Mouse (Mus musculus): ENCODE results near the gene BC067074. TPM values are rescaled to one million over a fixed set of nuclear protein-coding genes. Genes with fewer than 3 reads are reported as not detected.
A peak's percentile ranks its signal among the peaks of the same experiment; 100 is the strongest.

Gene BC067074
- polyA plus RNA-seq, 1 experiment from 2014 or later, result 8.3 TPM

- no peak overlapping the region for H3K4me3 ChIP-seq
- no peak overlapping the region for H3K27ac ChIP-seq
- no peaks in the 10 kb centered on the region for H3K27me3 ChIP-seq
- no peaks in the 10 kb centered on the region for H3K4me1 ChIP-seq
- WGBS, result 88% methylated on average over 8 of the region's 8 CpGs
- H3K36me3 ChIP-seq, result no peaks in the 10 kb centered on the region
- no peak overlapping the region for H3K9ac ChIP-seq
- H3K4me2 ChIP-seq (replicated peaks), result no peak overlapping the region
- H3K9me3 ChIP-seq, result no peaks in the 10 kb centered on the region
- ATAC-seq (ENCODE audit: insufficient number of reproducible peaks, insufficient read depth, low FRiP score, low TSS enrichment), result no peak
Measured at GRCm38 (mm10) chr13:113271189-113271588, 21.8 kb upstream of the BC067074 start.

GRCm38 (mm10) chr13:113287141-113287540 is 5.8 kb upstream of the BC067074 start:
- Histone ChIP-seq H3K36me3 (no peaks in the 10 kb centered on the region), H3K27me3 (0 out of 2 replicates have a peak, but pooled peaks cover 6% of the 10 kb centered on the region), H3K4me1 (no peaks in the 10 kb centered on the region), H3K4me2 (replicated peaks) (no peak overlapping the region), H3K9ac (no peak overlapping the region), H3K4me3 (no peak overlapping the region), H3K27ac (no peak overlapping the region), H3K9me3 (no peaks in the 10 kb centered on the region)
- 84% methylated on average over 7 of the region's 7 CpGs for WGBS
- ATAC-seq (ENCODE audit: insufficient number of reproducible peaks, insufficient read depth, low FRiP score, low TSS enrichment), result no peak

- no peaks in the 10 kb centered on the region for H3K36me3 ChIP-seq
- ATAC-seq (ENCODE audit: insufficient number of reproducible peaks, insufficient read depth, low FRiP score, low TSS enrichment), result no peak
- no peak overlapping the region for H3K4me2 ChIP-seq (replicated peaks)
- H3K9me3 ChIP-seq, result no peaks in the 10 kb centered on the region
- H3K4me3 ChIP-seq, result no peak overlapping the region
- WGBS, result 80% methylated on average over 7 of the region's 7 CpGs
- H3K4me1 ChIP-seq, result no peaks in the 10 kb centered on the region
- H3K27me3 ChIP-seq, result 0 out of 2 replicates have a peak, but pooled peaks cover 6% of the 10 kb centered on the region
- no peak overlapping the region for H3K9ac ChIP-seq
- H3K27ac ChIP-seq, result no peak overlapping the region
Measured at GRCm38 (mm10) chr13:113288210-113289197, 4.5 kb upstream of the BC067074 start.

- H3K9me3 ChIP-seq, result no peaks in the 10 kb centered on the region
- no peaks in the 10 kb centered on the region for H3K36me3 ChIP-seq
- no peak overlapping the region for H3K9ac ChIP-seq
- ATAC-seq (ENCODE audit: insufficient number of reproducible peaks, insufficient read depth, low FRiP score, low TSS enrichment), result no peak
- no peak overlapping the region for H3K4me3 ChIP-seq
- H3K4me1 ChIP-seq, result 0 out of 2 replicates have a peak, but pooled peaks cover 4% of the 10 kb centered on the region
- H3K27ac ChIP-seq, result no peak overlapping the region
- WGBS, result 74% methylated on average over 4 of the region's 4 CpGs
- H3K27me3 ChIP-seq, result 0 out of 2 replicates have a peak, but pooled peaks cover 6% of the 10 kb centered on the region
- H3K4me2 ChIP-seq (replicated peaks), result no peak overlapping the region
Measured at GRCm38 (mm10) chr13:113289760-113290159, 3.2 kb upstream of the BC067074 start.

GRCm38 (mm10) chr13:113292001-113292400 is 958 bp upstream of the BC067074 start:
- Histone ChIP-seq H3K9me3 (no peaks in the 10 kb centered on the region), H3K27me3 (0 out of 2 replicates have a peak, but pooled peaks cover 6% of the 10 kb centered on the region), H3K4me2 (replicated peaks) (no peak overlapping the region), H3K36me3 (no peaks in the 10 kb centered on the region), H3K9ac (no peak overlapping the region), H3K4me3 (no peak overlapping the region), H3K4me1 (peaks cover 10% of the 10 kb centered on the region), H3K27ac (no peak overlapping the region)
- WGBS, result 90% methylated on average over 8 of the region's 8 CpGs
- no peak for ATAC-seq (ENCODE audit: insufficient number of reproducible peaks, insufficient read depth, low FRiP score, low TSS enrichment)

- H3K4me3 ChIP-seq, result peak overlapping the region; percentile 64
- WGBS, result 50% methylated on average over 11 of the region's 11 CpGs
- peak overlapping the region; percentile 79 for H3K9ac ChIP-seq
- no peaks in the 10 kb centered on the region for H3K36me3 ChIP-seq
- H3K27ac ChIP-seq, result peak overlapping the region; percentile 71; the same call in 1 of the 2 replicates
- 0 out of 2 replicates have a peak, but pooled peaks have one; percentile 29 for ATAC-seq (ENCODE audit: insufficient number of reproducible peaks, insufficient read depth, low FRiP score, low TSS enrichment)
- 0 out of 2 replicates have a peak, but pooled peaks cover 6% of the 10 kb centered on the region for H3K27me3 ChIP-seq
- H3K4me1 ChIP-seq, result peaks cover 10% of the 10 kb centered on the region
- H3K4me2 ChIP-seq (replicated peaks), result peak overlapping the region; percentile 76
- H3K9me3 ChIP-seq, result no peaks in the 10 kb centered on the region
Measured at GRCm38 (mm10) chr13:113293707-113294432, 911 bp downstream of the BC067074 start.

GRCm38 (mm10) chr13:113295817-113296485 is 3.0 kb downstream of the BC067074 start:
- Histone ChIP-seq H3K9ac (no peak overlapping the region), H3K4me2 (replicated peaks) (no peak overlapping the region), H3K4me3 (no peak overlapping the region), H3K4me1 (peaks cover 10% of the 10 kb centered on the region), H3K9me3 (no peaks in the 10 kb centered on the region), H3K27ac (0 out of 2 replicates have a peak overlapping the region, but pooled peaks have one; percentile 26), H3K36me3 (no peaks in the 10 kb centered on the region), H3K27me3 (0 out of 2 replicates have a peak, but pooled peaks cover 6% of the 10 kb centered on the region)
- ATAC-seq (ENCODE audit: insufficient number of reproducible peaks, insufficient read depth, low FRiP score, low TSS enrichment), result no peak
- 78% methylated on average over 10 of the region's 10 CpGs for WGBS

GRCm38 (mm10) chr13:113306581-113306980 is 13.6 kb downstream of the BC067074 start:
- 84% methylated on average over 4 of the region's 4 CpGs for WGBS

GRCm38 (mm10) chr13:113319588-113319987 is 26.6 kb downstream of the BC067074 start:
- H3K4me2 ChIP-seq (replicated peaks), result no peak overlapping the region
- 88% methylated on average over 5 of the region's 5 CpGs for WGBS
- no peak for ATAC-seq (ENCODE audit: insufficient number of reproducible peaks, insufficient read depth, low FRiP score, low TSS enrichment)
- H3K36me3 ChIP-seq, result peaks cover 12% of the 10 kb centered on the region; the same call in 1 of the 2 replicates
- no peak overlapping the region for H3K27ac ChIP-seq
- no peaks in the 10 kb centered on the region for H3K27me3 ChIP-seq
- no peak overlapping the region for H3K4me3 ChIP-seq
- no peaks in the 10 kb centered on the region for H3K4me1 ChIP-seq
- H3K9me3 ChIP-seq, result no peaks in the 10 kb centered on the region
- no peak overlapping the region for H3K9ac ChIP-seq

More at GRCm38 (mm10) chr13:113306581-113306980, 13.6 kb downstream of the BC067074 start:
- H3K4me2 ChIP-seq (replicated peaks), result no peak overlapping the region
- H3K9me3 ChIP-seq, result 0 out of 2 replicates have a peak, but pooled peaks cover 3% of the 10 kb centered on the region
- H3K27me3 ChIP-seq, result no peaks in the 10 kb centered on the region
- H3K9ac ChIP-seq, result no peak overlapping the region
- no peak for ATAC-seq (ENCODE audit: insufficient number of reproducible peaks, insufficient read depth, low FRiP score, low TSS enrichment)
- no peak overlapping the region for H3K4me3 ChIP-seq
- H3K36me3 ChIP-seq, result no peaks in the 10 kb centered on the region
- H3K27ac ChIP-seq, result no peak overlapping the region
- H3K4me1 ChIP-seq, result no peaks in the 10 kb centered on the region

GRCm38 (mm10) chr13:113321972-113322371 is 29.0 kb downstream of the BC067074 start:
- peaks cover 12% of the 10 kb centered on the region; the same call in 1 of the 2 replicates for H3K36me3 ChIP-seq
- no peak for ATAC-seq (ENCODE audit: insufficient number of reproducible peaks, insufficient read depth, low FRiP score, low TSS enrichment)
- no peaks in the 10 kb centered on the region for H3K9me3 ChIP-seq
- no peak overlapping the region for H3K4me2 ChIP-seq (replicated peaks)
- no peak overlapping the region for H3K9ac ChIP-seq
- no peaks in the 10 kb centered on the region for H3K4me1 ChIP-seq
- H3K27me3 ChIP-seq, result no peaks in the 10 kb centered on the region
- WGBS, result 15% methylated on average over 6 of the region's 6 CpGs
- no peak overlapping the region for H3K4me3 ChIP-seq
- no peak overlapping the region for H3K27ac ChIP-seq

GRCm38 (mm10) chr13:113324241-113324640 is 31.3 kb downstream of the BC067074 start:
- Histone ChIP-seq H3K27me3 (no peaks in the 10 kb centered on the region), H3K9me3 (no peaks in the 10 kb centered on the region), H3K27ac (no peak overlapping the region), H3K4me1 (no peaks in the 10 kb centered on the region), H3K4me2 (replicated peaks) (no peak overlapping the region), H3K4me3 (no peak overlapping the region), H3K9ac (no peak overlapping the region), H3K36me3 (peaks cover 5% of the 10 kb centered on the region; the same call in 1 of the 2 replicates)
- no peak for ATAC-seq (ENCODE audit: insufficient number of reproducible peaks, insufficient read depth, low FRiP score, low TSS enrichment)
- 86% methylated on average over 3 of the region's 3 CpGs for WGBS

Data from embryonic facial prominence, embryonic 12.5 days (tissue).